8 mouse cellular contexts compared by ENCODE assay signal in the genomic region with DNA sequence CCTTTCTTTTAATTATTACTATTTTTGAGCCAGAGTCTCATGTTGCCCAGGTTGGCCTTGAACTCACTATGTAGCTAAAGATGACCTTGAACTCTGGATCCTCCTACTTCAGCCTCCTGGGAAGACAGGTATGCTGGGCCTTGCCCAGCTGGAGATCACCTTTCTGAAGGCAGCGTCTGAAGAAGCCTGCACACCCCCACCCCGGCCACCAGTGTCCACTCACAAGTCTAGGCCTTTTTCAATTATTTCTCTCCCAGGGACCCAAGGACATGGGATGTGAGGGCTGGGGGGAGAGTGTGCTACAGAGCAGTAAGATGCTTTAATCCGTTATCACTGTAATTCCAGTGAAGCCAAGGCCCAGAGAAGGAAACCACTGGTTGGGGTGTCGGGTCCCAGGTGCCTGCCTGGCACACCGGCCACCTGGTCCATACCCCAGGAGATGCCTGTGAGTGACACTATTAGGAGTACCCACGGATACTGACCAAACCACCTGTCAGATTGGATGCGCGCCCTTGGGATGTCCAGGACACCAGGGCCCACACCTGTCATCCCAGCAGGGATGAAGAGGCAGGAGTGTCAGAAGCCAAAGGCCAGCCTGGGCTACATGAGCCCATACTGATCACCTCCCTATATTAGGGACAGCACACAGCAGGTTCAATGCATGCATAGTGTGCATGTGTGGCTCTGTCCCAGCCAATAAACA. TPM values are rescaled to one million over a fixed set of nuclear protein-coding genes. Genes with fewer than 3 reads are reported as not detected.
DNase-seq lines count a peak whose midpoint lies in the region.

No protein-coding gene starts in this region.

- peak; percentile 14 for DNase-seq in gastrocnemius, postnatal 10 days
- DNase-seq in gastrocnemius, postnatal 25 days = no peak
- DNase-seq in right cerebral cortex, postnatal 14 days = peak; percentile 6
- DNase-seq in right cerebral cortex, postnatal 36 days (ENCODE audit: low spot score in 2 of 2) = no peak
- peak; percentile 75 to 83 for DNase-seq in cerebellum, postnatal 25 days
- DNase-seq in left cerebral cortex, postnatal 4 days = peak; percentile 23
- no peak for DNase-seq in embryo, embryonic 11 days
- no peak for DNase-seq in lung, postnatal 14 days

- intact Hi-C loops in left cerebral cortex, postnatal 4 days (cut with DNase I) = no loop called here

RNA-seq across cellular contexts. Expression of a gene that starts 27.5 kb away (rescaled TPM):
- 100 to 1,000 TPM; 329 to 332 TPM for total RNA-seq in gastrocnemius, postnatal 10 days (2021)
- 100 to 1,000 TPM; 215 to 268 TPM for total RNA-seq in gastrocnemius, postnatal 25 days (2021)
- 10 to 100 TPM; 29.5 to 31.1 TPM for total RNA-seq in left cerebral cortex, postnatal 4 days (2021)

RNA-seq across cellular contexts. Expression of a gene that starts 35.1 kb away (rescaled TPM):
- total RNA-seq in gastrocnemius, postnatal 10 days (2021) = under 1 TPM in 1 of 2 experiments, not detected in 1; 0.65 TPM
- under 1 TPM in 1 of 2 experiments, not detected in 1; 0.67 TPM for total RNA-seq in gastrocnemius, postnatal 25 days (2021)
- total RNA-seq in left cerebral cortex, postnatal 4 days (2021) = 1 to 10 TPM; 1.5 to 2.3 TPM

RNA-seq across cellular contexts. Expression of a gene that starts 39.1 kb away (rescaled TPM):
- total RNA-seq in gastrocnemius, postnatal 10 days (2021) = 1 to 10 TPM in 1 of 2 experiments, under 1 TPM in 1; 0.33 to 2.0 TPM
- under 1 TPM in 1 of 2 experiments, not detected in 1; 0.59 TPM for total RNA-seq in gastrocnemius, postnatal 25 days (2021)
- 1 to 10 TPM; 2.7 to 5.9 TPM for total RNA-seq in left cerebral cortex, postnatal 4 days (2021)

RNA-seq across cellular contexts. Expression of a gene that starts 43.7 kb away (rescaled TPM):
- under 1 TPM; 0.40 to 0.45 TPM for total RNA-seq in gastrocnemius, postnatal 10 days (2021)
- total RNA-seq in gastrocnemius, postnatal 25 days (2021) = 1 to 10 TPM in 1 of 2 experiments, under 1 TPM in 1; 0.78 to 1.0 TPM
- total RNA-seq in left cerebral cortex, postnatal 4 days (2021) = 1 to 10 TPM; 3.7 to 4.4 TPM

RNA-seq across cellular contexts. Expression of a gene that starts 43.7 kb away (rescaled TPM):
- total RNA-seq in gastrocnemius, postnatal 10 days (2021) = 10 to 100 TPM; 40.3 to 46.7 TPM
- 10 to 100 TPM; 41.1 to 41.2 TPM for total RNA-seq in gastrocnemius, postnatal 25 days (2021)
- total RNA-seq in left cerebral cortex, postnatal 4 days (2021) = 10 to 100 TPM; 58.8 to 61.5 TPM

Comparison
In these comparisons a context has a peak if more than half of its experiments do, and no peak if none do; other contexts are left out.
1. DNase-seq: peak in gastrocnemius, postnatal 10 days (single experiment), right cerebral cortex, postnatal 14 days (single experiment), cerebellum, postnatal 25 days (2 of 2) and left cerebral cortex, postnatal 4 days (single experiment); none in gastrocnemius, postnatal 25 days (single experiment), right cerebral cortex, postnatal 36 days (0 of 2), embryo, embryonic 11 days (single experiment) and lung, postnatal 14 days (single experiment).
2. RNA of a gene that starts 27.5 kb away (total RNA-seq): 329 to 332 TPM in gastrocnemius, postnatal 10 days and 215 to 268 TPM in gastrocnemius, postnatal 25 days; 29.5 to 31.1 TPM in left cerebral cortex, postnatal 4 days; every median in the first group is over 4 times any median in the second.